Mouse (Mus musculus) cerebellum, adult 2 months (tissue): ENCODE measurements around the gene Mthfd1.

Source experiments
- CTCF ChIP-seq: fragments of 200-500 bp; IDR thresholded peaks from 2 replicates; pipeline ENCODE4 v1.5.1; 2011; ENCODE audit warnings: low read depth, mild to moderate bottlenecking, control low read depth, low read length, moderate library complexity, borderline replicate concordance; ENCODE audit not compliant: insufficient read depth
- POLR2A ChIP-seq: fragments of 200-500 bp; IDR thresholded peaks from 2 replicates; pipeline ENCODE4 v1.6.1; 2011; ENCODE audit warnings: low read length, control low read depth, borderline replicate concordance; ENCODE audit not compliant: insufficient read depth

- no peak for TF ChIP-seq CTCF
- no peak for TF ChIP-seq POLR2A
These were observed 14.1 kb downstream of the Mthfd1 start for GRCm38 (mm10) chr12:76269196-76269595.
